In the genomic region with DNA sequence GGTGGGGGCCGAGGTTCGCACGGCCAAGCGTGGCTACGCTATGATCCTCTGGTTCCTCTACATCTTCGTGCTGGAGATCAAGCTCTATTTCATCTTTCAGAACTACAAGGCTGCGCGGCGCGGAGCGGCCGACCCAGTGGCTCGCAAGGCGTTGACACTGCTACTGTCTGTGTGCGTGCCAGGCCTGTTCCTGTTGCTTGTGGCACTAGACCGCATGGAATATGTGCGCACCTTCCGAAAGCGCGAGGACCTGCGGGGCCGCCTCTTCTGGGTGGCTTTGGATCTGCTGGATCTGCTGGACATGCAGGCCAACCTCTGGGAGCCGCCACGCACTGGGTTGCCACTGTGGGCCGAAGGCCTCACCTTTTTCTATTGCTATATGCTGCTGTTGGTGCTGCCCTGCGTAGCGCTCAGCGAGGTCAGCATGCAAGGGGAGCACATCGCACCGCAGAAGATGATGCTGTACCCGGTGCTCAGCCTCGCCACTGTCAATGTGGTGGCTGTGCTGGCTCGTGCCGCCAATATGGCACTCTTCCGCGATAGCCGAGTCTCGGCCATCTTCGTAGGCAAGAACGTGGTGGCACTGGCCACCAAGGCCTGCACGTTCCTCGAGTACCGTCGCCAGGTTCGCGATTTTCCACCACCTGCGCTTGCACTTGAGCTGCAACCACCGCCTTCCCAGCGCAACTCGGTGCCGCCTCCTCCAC, we compare ENCODE assay signal across 8 mouse cellular contexts. TPM values are rescaled to one million over a fixed set of nuclear protein-coding genes. Genes with fewer than 3 reads are reported as not detected.
DNase-seq lines count a peak whose midpoint lies in the region; ATAC-seq and TF ChIP-seq lines count a peak whose summit lies in the region.

No protein-coding gene starts in this region.

- H3K27me3 ChIP-seq in megakaryocyte, embryonic 14.5 days (replicated peaks): peaks cover 97% of the 10 kb centered on the region
- H3K27me3 ChIP-seq in embryonic facial prominence, embryonic 14.5 days (replicated peaks; ENCODE audit: control insufficient read depth, insufficient read depth, low read length): peaks cover 18% of the 10 kb centered on the region
- H3K27me3 ChIP-seq in intestine, postnatal 0 days (replicated peaks; ENCODE audit: control insufficient read depth, insufficient read depth, low read length): peaks cover 40% of the 10 kb centered on the region
- H3K27me3 ChIP-seq in stomach, postnatal 0 days (ENCODE audit: control insufficient read depth, insufficient read depth, low read length): no peaks in the 10 kb centered on the region; the same call in 1 of the 2 replicates

- H3K4me3 ChIP-seq in megakaryocyte, embryonic 14.5 days (replicated peaks): peak overlapping the region; percentile 70
- peak overlapping the region; percentile 38; the same call in 1 of the 2 replicates for H3K4me3 ChIP-seq in embryonic facial prominence, embryonic 14.5 days (ENCODE audit: low read depth, low read length)
- H3K4me3 ChIP-seq in intestine, postnatal 0 days (ENCODE audit: low read depth, low read length): no peak overlapping the region
- H3K4me3 ChIP-seq in stomach, postnatal 0 days (ENCODE audit: low read depth, low read length): no peak overlapping the region

- 95% methylated on average over 51 of the region's 51 CpGs for WGBS in embryonic facial prominence, embryonic 14.5 days
- 84% methylated on average over 51 of the region's 51 CpGs for WGBS in intestine, postnatal 0 days
- 83% methylated on average over 51 of the region's 51 CpGs for WGBS in stomach, postnatal 0 days

- no peak for DNase-seq in embryonic facial prominence, embryonic 14.5 days (ENCODE audit: low spot score)
- no peak for DNase-seq in stomach, postnatal 0 days (ENCODE audit: low spot score)
- no peak for DNase-seq in gastrocnemius, postnatal 10 days
- DNase-seq in embryo, embryonic 11 days: no peak
- no peak for DNase-seq in urinary bladder, postnatal 25 days (ENCODE audit: low spot score)

- no peak overlapping the region for H3K9ac ChIP-seq in embryonic facial prominence, embryonic 14.5 days (ENCODE audit: low read depth, low read length)
- H3K9ac ChIP-seq in intestine, postnatal 0 days (ENCODE audit: low read depth, low read length): no peak overlapping the region
- H3K9ac ChIP-seq in stomach, postnatal 0 days (ENCODE audit: low read length): no peak overlapping the region

- no peak for TF ChIP-seq EP300 in stomach, postnatal 0 days (optimal IDR thresholded peaks at IDR 0.05)

- H3K9me3 ChIP-seq in megakaryocyte, embryonic 14.5 days: peaks cover 18% of the 10 kb centered on the region
- no peaks in the 10 kb centered on the region for H3K9me3 ChIP-seq in embryonic facial prominence, embryonic 14.5 days (ENCODE audit: control insufficient read depth, low read length)
- H3K9me3 ChIP-seq in intestine, postnatal 0 days (ENCODE audit: control insufficient read depth): no peaks in the 10 kb centered on the region
- H3K9me3 ChIP-seq in stomach, postnatal 0 days (ENCODE audit: control insufficient read depth, low read length): no peaks in the 10 kb centered on the region

- TF ChIP-seq CTCF in intestine, postnatal 0 days (IDR thresholded peaks at IDR 0.05; ENCODE audit: low read depth): no peak
- no peak for TF ChIP-seq CTCF in stomach, postnatal 0 days (IDR thresholded peaks at IDR 0.05; ENCODE audit: low read depth)

- no peaks in the 10 kb centered on the region for H3K36me3 ChIP-seq in megakaryocyte, embryonic 14.5 days (replicated peaks; ENCODE audit: low read length)
- peaks cover 24% of the 10 kb centered on the region for H3K36me3 ChIP-seq in embryonic facial prominence, embryonic 14.5 days (ENCODE audit: control insufficient read depth, insufficient read depth, low read length)
- H3K36me3 ChIP-seq in intestine, postnatal 0 days (ENCODE audit: control insufficient read depth, insufficient read depth): no peaks in the 10 kb centered on the region
- H3K36me3 ChIP-seq in stomach, postnatal 0 days (ENCODE audit: control insufficient read depth, insufficient read depth, low read length): no peaks in the 10 kb centered on the region

- H3K4me2 ChIP-seq in embryonic facial prominence, embryonic 14.5 days (ENCODE audit: low read depth, low read length): peak overlapping the region; percentile 72
- peak overlapping the region; percentile 73; the same call in 1 of the 2 replicates for H3K4me2 ChIP-seq in intestine, postnatal 0 days (replicated peaks; ENCODE audit: low read depth)
- H3K4me2 ChIP-seq in stomach, postnatal 0 days (replicated peaks; ENCODE audit: low read depth): peak overlapping the region; percentile 66; the same call in 1 of the 2 replicates

- no peak overlapping the region for H3K27ac ChIP-seq in embryonic facial prominence, embryonic 14.5 days (replicated peaks; ENCODE audit: low read depth, low read length)
- H3K27ac ChIP-seq in intestine, postnatal 0 days (ENCODE audit: low read depth, low read length): no peak overlapping the region
- H3K27ac ChIP-seq in stomach, postnatal 0 days (replicated peaks): no peak overlapping the region

- H3K4me1 ChIP-seq in megakaryocyte, embryonic 14.5 days: peaks cover 26% of the 10 kb centered on the region
- peaks cover 8% of the 10 kb centered on the region for H3K4me1 ChIP-seq in embryonic facial prominence, embryonic 14.5 days (ENCODE audit: control insufficient read depth, insufficient read depth, low read length)
- H3K4me1 ChIP-seq in intestine, postnatal 0 days (replicated peaks; ENCODE audit: control insufficient read depth, insufficient read depth, low read length): 0 out of 2 replicates have a peak, but pooled peaks cover 4% of the 10 kb centered on the region
- H3K4me1 ChIP-seq in stomach, postnatal 0 days (replicated peaks; ENCODE audit: control insufficient read depth, insufficient read depth): peaks cover 2% of the 10 kb centered on the region

- ATAC-seq in megakaryocyte, adult 5-6 weeks (ENCODE audit: poor library complexity, severe bottlenecking): no peak
- no peak for ATAC-seq in embryonic facial prominence, embryonic 14.5 days (ENCODE audit: low read depth)
- no peak for ATAC-seq in intestine, postnatal 0 days
- peak; percentile 8; the same call in 1 of the 2 replicates for ATAC-seq in stomach, postnatal 0 days (ENCODE audit: low FRiP score, low TSS enrichment)

RNA-seq across cellular contexts. Expression of gene Tmem121, which starts 2.8 kb away (rescaled TPM):
- not detected in 2 replicates for polyA plus RNA-seq in megakaryocyte, embryonic 14.5 days (2012; ENCODE audit: insufficient read depth, low replicate concordance)
- 0.69 TPM in 1 of 2 replicates, not detected in the other for total RNA-seq in megakaryocyte, adult 5-6 weeks (2015)
- total RNA-seq in megakaryocyte, adult 5-6 weeks (2017): not detected in 2 replicates
- polyA plus RNA-seq in embryonic facial prominence, embryonic 14.5 days (2014; fragmentation: Nextera tagmentation; extraction: Ambion mirVana): 8.7 and 11.5 TPM in 2 replicates
- 3.4 and 3.5 TPM in 2 replicates for polyA plus RNA-seq in intestine, postnatal 0 days (2015; fragmentation: Nextera tagmentation; extraction: Ambion mirVana)
- polyA plus RNA-seq in stomach, postnatal 0 days (2015; fragmentation: Nextera tagmentation; extraction: Ambion mirVana): 4.2 and 4.6 TPM in 2 replicates
- 1 to 10 TPM in 1 of 2 experiments, under 1 TPM in 1; 0.85 to 1.5 TPM for total RNA-seq in gastrocnemius, postnatal 10 days (2021)

RNA-seq across cellular contexts. Expression of gene Tedc1, which starts 32.3 kb away (rescaled TPM):
- polyA plus RNA-seq in megakaryocyte, embryonic 14.5 days (2012; ENCODE audit: insufficient read depth, low replicate concordance): 2.0 and 7.6 TPM in 2 replicates
- total RNA-seq in megakaryocyte, adult 5-6 weeks (2015): 3.6 and 3.7 TPM in 2 replicates
- total RNA-seq in megakaryocyte, adult 5-6 weeks (2017): 12.3 and 13.0 TPM in 2 replicates
- 19.8 and 23.5 TPM in 2 replicates for polyA plus RNA-seq in embryonic facial prominence, embryonic 14.5 days (2014; fragmentation: Nextera tagmentation; extraction: Ambion mirVana)
- 5.5 and 6.8 TPM in 2 replicates for polyA plus RNA-seq in intestine, postnatal 0 days (2015; fragmentation: Nextera tagmentation; extraction: Ambion mirVana)
- 5.7 and 6.0 TPM in 2 replicates for polyA plus RNA-seq in stomach, postnatal 0 days (2015; fragmentation: Nextera tagmentation; extraction: Ambion mirVana)
- 1 to 10 TPM; 2.0 to 2.5 TPM for total RNA-seq in gastrocnemius, postnatal 10 days (2021)

RNA-seq across cellular contexts. Expression of gene Crip1, which starts 42.4 kb away (rescaled TPM):
- polyA plus RNA-seq in megakaryocyte, embryonic 14.5 days (2012; ENCODE audit: insufficient read depth, low replicate concordance): 12.3 and 39.8 TPM in 2 replicates
- 2,464 and 2,556 TPM in 2 replicates for total RNA-seq in megakaryocyte, adult 5-6 weeks (2015)
- total RNA-seq in megakaryocyte, adult 5-6 weeks (2017): 1,998 and 2,176 TPM in 2 replicates
- polyA plus RNA-seq in embryonic facial prominence, embryonic 14.5 days (2014; fragmentation: Nextera tagmentation; extraction: Ambion mirVana): 408 and 507 TPM in 2 replicates
- 1,918 and 1,992 TPM in 2 replicates for polyA plus RNA-seq in intestine, postnatal 0 days (2015; fragmentation: Nextera tagmentation; extraction: Ambion mirVana)
- polyA plus RNA-seq in stomach, postnatal 0 days (2015; fragmentation: Nextera tagmentation; extraction: Ambion mirVana): 585 and 865 TPM in 2 replicates
- 100 to 1,000 TPM; 143 to 189 TPM for total RNA-seq in gastrocnemius, postnatal 10 days (2021)

RNA-seq across cellular contexts. Expression of gene Crip2, which starts 48.5 kb away (rescaled TPM):
- polyA plus RNA-seq in megakaryocyte, embryonic 14.5 days (2012; ENCODE audit: insufficient read depth, low replicate concordance): 6.1 and 14.4 TPM in 2 replicates
- 0.38 and 2.0 TPM in 2 replicates for total RNA-seq in megakaryocyte, adult 5-6 weeks (2015)
- total RNA-seq in megakaryocyte, adult 5-6 weeks (2017): 2.1 TPM in 1 of 2 replicates, not detected in the other
- polyA plus RNA-seq in embryonic facial prominence, embryonic 14.5 days (2014; fragmentation: Nextera tagmentation; extraction: Ambion mirVana): 154 and 185 TPM in 2 replicates
- polyA plus RNA-seq in intestine, postnatal 0 days (2015; fragmentation: Nextera tagmentation; extraction: Ambion mirVana): 90.4 and 96.8 TPM in 2 replicates
- polyA plus RNA-seq in stomach, postnatal 0 days (2015; fragmentation: Nextera tagmentation; extraction: Ambion mirVana): 106 and 112 TPM in 2 replicates
- total RNA-seq in gastrocnemius, postnatal 10 days (2021): 100 to 1,000 TPM in 1 of 2 experiments, 10 to 100 TPM in 1; 94.0 to 102 TPM

Comparison
In these comparisons a context has a peak if more than half of its experiments do, and no peak if none do; other contexts are left out.
1. H3K4me3 ChIP-seq: peak in megakaryocyte, embryonic 14.5 days (single experiment) and embryonic facial prominence, embryonic 14.5 days (single experiment); none in intestine, postnatal 0 days (single experiment) and stomach, postnatal 0 days (single experiment).
2. RNA of gene Crip1, which starts 42.4 kb away (polyA plus RNA-seq): 1,918 to 1,992 TPM in intestine, postnatal 0 days, 585 to 865 TPM in stomach, postnatal 0 days and 408 to 507 TPM in embryonic facial prominence, embryonic 14.5 days; 12.3 to 39.8 TPM in megakaryocyte, embryonic 14.5 days; every median in the first group is over 10 times any median in the second.
3. Peak in every context shown above with its lines, with median percentiles within 50 percentile points of each other: H3K4me2 ChIP-seq.